Mouse (Mus musculus): ENCODE data around the gene Tbck. TPM values are rescaled to one million over a fixed set of nuclear protein-coding genes. Genes with fewer than 3 reads are reported as not detected.

The Tbck gene
- polyA plus RNA-seq, 1 experiment: not detected

DNA sequence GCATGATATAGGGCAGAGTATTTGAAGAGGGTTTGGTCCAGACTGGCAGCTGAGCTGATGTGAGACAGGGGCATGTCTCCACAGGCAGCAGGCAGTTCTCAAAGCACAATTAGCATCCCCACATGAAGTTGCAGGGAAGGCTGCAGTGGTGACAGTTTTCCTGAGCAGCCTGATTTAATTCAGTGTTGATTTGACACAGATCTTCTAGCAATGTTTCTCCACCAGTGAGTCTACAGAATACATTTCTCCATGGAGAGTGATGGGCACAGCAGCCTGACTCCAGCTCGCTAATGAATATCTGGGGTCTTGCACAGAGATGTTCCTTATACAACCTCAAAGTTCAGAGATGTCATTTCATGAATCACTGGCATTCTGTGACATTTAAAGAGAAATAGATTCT is 99.1 kb downstream of the Tbck start:
- TF ChIP-seq POLR2A (IDR thresholded peaks at IDR 0.05; ENCODE audit: insufficient read depth, low read depth, low read length): no peak
- no peak for TF ChIP-seq CTCF (IDR thresholded peaks at IDR 0.05; ENCODE audit: insufficient read depth, low read depth, low read length)
- 74% methylated on average over 1 of the region's 1 CpGs for WGBS
- Histone ChIP-seq H3K4me1 (ENCODE audit: control insufficient read depth, insufficient read depth, low read length) (no peaks in the 10 kb centered on the region), H3K4me3 (ENCODE audit: insufficient read depth, low read depth, low read length) (no peak overlapping the region), H3K27ac (ENCODE audit: insufficient read depth, low read depth, low read length) (no peak overlapping the region)

DNA sequence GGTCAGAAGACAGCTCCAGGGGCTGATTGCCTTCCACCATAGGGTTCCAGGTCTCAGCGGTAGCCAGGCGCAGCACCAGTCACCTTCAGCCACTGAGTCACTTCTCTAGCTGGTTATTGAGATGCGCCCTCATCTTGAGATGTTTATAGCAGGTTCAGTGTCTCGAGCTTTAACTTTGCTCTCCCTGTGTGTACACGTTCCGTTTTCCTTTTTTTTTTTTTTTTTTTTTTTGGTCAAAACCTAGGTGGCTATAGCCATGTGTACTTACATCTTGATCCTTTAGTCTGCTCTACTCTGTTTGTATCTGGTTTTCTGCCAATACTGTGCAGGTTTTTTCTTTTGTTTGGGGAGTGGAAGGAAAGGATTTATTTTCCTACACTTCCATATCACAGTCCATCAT is 100.8 kb downstream of the Tbck start:
- TF ChIP-seq POLR2A (IDR thresholded peaks at IDR 0.05; ENCODE audit: insufficient read depth, low read depth, low read length) (no peak), CTCF (IDR thresholded peaks at IDR 0.05; ENCODE audit: insufficient read depth, low read depth, low read length) (no peak)
- H3K4me3 ChIP-seq (ENCODE audit: insufficient read depth, low read depth, low read length): no peak overlapping the region
- 92% methylated on average over 6 of the region's 6 CpGs for WGBS
- no peaks in the 10 kb centered on the region for H3K4me1 ChIP-seq (ENCODE audit: control insufficient read depth, insufficient read depth, low read length)
- H3K27ac ChIP-seq (ENCODE audit: insufficient read depth, low read depth, low read length): no peak overlapping the region

DNA sequence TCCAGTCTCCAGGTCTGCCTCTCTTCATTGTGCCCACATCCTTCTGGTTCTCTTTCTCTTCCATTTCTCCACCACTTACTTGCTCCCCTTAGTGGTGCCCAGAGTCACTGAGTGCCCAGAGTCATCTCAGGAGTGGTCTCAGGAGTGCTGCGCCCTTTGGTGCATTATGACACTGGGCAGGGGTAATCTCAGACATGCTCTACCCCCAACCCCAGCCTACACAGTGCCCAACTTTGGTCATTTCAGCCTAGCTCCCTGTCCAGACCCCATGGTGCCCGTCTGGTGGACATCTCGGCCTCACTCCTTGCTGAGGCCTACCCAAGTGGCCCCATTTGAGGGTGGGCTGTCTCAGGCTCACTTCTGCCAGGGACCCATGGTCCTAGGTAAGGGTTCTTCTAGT is 102.7 kb downstream of the Tbck start:
- TF ChIP-seq CTCF (IDR thresholded peaks at IDR 0.05; ENCODE audit: insufficient read depth, low read depth, low read length) (no peak), POLR2A (IDR thresholded peaks at IDR 0.05; ENCODE audit: insufficient read depth, low read depth, low read length) (no peak)
- H3K4me3 ChIP-seq (ENCODE audit: insufficient read depth, low read depth, low read length): no peak overlapping the region
- 96% methylated on average over 3 of the region's 3 CpGs for WGBS
- no peak overlapping the region for H3K27ac ChIP-seq (ENCODE audit: insufficient read depth, low read depth, low read length)
- H3K4me1 ChIP-seq (ENCODE audit: control insufficient read depth, insufficient read depth, low read length): no peaks in the 10 kb centered on the region

DNA sequence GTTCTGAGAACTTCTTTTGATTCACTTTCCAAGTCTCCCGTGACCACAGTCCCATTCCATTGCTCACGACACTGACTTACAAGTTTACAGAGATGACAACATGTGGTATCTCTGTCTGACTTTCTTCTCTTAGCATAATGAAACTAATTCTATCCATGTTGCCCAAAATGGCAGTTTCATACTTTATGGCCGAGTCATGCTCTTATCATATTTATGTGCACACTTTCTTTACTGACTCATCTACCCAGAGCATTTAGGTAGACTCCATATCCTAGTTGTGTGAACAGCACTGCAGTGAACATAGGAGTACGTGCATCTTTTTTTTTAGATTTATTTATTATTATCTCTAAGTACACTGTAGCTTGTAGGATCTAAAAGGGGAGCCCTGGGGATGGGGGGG is 103.8 kb downstream of the Tbck start:
- Histone ChIP-seq H3K4me3 (ENCODE audit: insufficient read depth, low read depth, low read length) (no peak overlapping the region), H3K4me1 (ENCODE audit: control insufficient read depth, insufficient read depth, low read length) (no peaks in the 10 kb centered on the region), H3K27ac (ENCODE audit: insufficient read depth, low read depth, low read length) (no peak overlapping the region)
- TF ChIP-seq CTCF (IDR thresholded peaks at IDR 0.05; ENCODE audit: insufficient read depth, low read depth, low read length) (no peak), POLR2A (IDR thresholded peaks at IDR 0.05; ENCODE audit: insufficient read depth, low read depth, low read length) (no peak)
- 98% methylated on average over 4 of the region's 4 CpGs for WGBS

DNA sequence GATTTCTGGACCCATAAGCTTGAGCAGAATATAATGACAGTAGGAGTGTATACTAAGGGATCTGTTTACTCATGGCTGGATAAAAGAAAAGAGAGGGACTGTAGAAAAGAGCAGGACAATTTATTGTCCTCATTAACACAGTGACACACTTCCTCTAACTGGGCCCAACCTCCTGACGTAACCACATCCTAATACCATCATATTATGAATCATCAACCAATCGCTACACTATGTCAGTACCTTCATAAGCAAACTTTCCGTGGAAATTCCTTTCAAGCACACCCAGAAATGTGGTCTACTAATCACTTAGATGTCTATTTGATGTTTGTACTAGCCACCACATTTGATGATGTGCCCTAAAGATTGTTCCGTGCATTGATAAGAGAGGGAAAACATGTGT is 107.2 kb downstream of the Tbck start:
- TF ChIP-seq CTCF (IDR thresholded peaks at IDR 0.05; ENCODE audit: insufficient read depth, low read depth, low read length) (no peak), POLR2A (IDR thresholded peaks at IDR 0.05; ENCODE audit: insufficient read depth, low read depth, low read length) (no peak)
- 96% methylated on average over 4 of the region's 4 CpGs for WGBS
- Histone ChIP-seq H3K4me1 (ENCODE audit: control insufficient read depth, insufficient read depth, low read length) (no peaks in the 10 kb centered on the region), H3K27ac (ENCODE audit: insufficient read depth, low read depth, low read length) (no peak overlapping the region), H3K4me3 (ENCODE audit: insufficient read depth, low read depth, low read length) (no peak overlapping the region)

DNA sequence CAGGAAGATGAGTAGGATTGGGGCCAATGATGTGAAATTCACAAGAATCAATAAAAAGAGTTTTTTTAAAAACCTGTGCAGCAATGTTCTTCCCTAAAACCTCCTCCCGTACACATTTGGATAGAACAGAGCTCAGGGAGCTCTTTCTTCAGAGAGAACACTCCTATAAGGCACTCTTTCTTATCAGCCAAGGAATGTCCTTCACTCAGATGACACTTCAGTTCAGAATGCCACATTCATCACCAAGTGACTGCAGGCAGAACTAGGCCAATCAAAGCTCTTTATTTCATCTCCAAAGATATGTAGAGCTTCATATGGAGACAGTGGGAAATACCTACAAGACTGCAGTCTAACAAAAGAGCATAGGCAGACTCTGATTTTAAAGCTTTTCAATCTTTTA is 116.3 kb downstream of the Tbck start:
- H3K4me3 ChIP-seq (ENCODE audit: insufficient read depth, low read depth, low read length): no peak overlapping the region
- WGBS: 74% methylated on average over 1 of the region's 1 CpGs
- H3K27ac ChIP-seq (ENCODE audit: insufficient read depth, low read depth, low read length): no peak overlapping the region
- TF ChIP-seq CTCF (IDR thresholded peaks at IDR 0.05; ENCODE audit: insufficient read depth, low read depth, low read length) (no peak), POLR2A (IDR thresholded peaks at IDR 0.05; ENCODE audit: insufficient read depth, low read depth, low read length) (no peak)
- no peaks in the 10 kb centered on the region for H3K4me1 ChIP-seq (ENCODE audit: control insufficient read depth, insufficient read depth, low read length)

DNA sequence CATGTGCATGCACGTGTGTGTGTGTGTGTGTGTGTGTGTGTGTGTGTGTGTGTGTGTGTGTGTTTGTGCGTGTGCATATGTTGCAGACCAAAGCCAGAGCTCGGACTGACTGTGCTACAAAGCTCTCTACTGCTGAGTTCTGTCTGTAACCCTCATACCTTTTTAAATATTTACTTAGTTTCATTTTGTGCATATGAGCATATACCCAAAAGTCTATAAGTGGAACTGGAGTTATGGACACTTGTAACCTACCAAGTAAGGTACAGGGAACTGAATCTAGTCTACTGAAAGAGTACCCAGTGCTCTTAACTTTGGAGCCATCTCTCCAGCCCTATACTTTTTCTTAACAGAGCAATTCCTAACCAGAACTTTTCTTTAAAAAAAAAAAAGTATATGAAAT is 118.0 kb downstream of the Tbck start:
- Histone ChIP-seq H3K4me3 (ENCODE audit: insufficient read depth, low read depth, low read length) (no peak overlapping the region), H3K4me1 (ENCODE audit: control insufficient read depth, insufficient read depth, low read length) (no peaks in the 10 kb centered on the region), H3K27ac (ENCODE audit: insufficient read depth, low read depth, low read length) (no peak overlapping the region)
- TF ChIP-seq POLR2A (IDR thresholded peaks at IDR 0.05; ENCODE audit: insufficient read depth, low read depth, low read length): no peak
- 86% methylated on average over 3 of the region's 3 CpGs for WGBS

DNA sequence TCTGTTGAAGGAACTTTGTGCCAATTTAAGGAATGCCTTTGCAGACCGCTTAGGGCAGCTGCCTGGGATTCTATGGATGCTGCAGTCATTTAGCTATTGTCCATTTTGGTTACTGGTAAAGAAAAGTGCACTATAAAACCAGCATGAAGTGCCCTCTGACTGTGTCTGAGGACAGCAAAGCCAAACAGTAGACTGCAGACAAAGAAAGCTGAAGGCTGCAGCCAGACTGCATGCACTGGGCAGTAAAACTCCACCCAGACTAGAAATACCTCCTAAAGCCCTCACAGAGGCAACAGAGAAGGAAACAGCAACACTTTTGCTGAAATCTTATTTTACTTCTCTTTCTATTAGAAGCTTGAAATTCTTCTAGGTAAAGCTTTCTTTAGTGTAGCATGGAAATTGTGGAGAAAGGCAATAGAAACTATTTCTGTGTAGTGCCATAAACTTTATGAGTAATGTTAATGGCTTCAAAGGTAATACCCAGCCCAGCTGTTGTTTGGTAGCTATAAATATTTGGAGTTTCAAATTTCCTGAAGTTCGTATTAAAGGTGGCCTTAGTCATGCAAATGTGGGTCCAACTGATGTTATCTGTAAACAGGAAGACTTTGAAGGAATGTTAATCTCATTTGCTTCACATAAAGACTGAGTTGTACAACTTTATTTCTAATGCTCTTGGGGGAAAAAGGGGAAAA is 124.1 kb downstream of the Tbck start:
- Histone ChIP-seq H3K4me3 (ENCODE audit: insufficient read depth, low read depth, low read length) (no peak overlapping the region), H3K27ac (ENCODE audit: insufficient read depth, low read depth, low read length) (no peak overlapping the region), H3K4me1 (ENCODE audit: control insufficient read depth, insufficient read depth, low read length) (no peaks in the 10 kb centered on the region)
- WGBS: 85% methylated on average over 2 of the region's 2 CpGs
- TF ChIP-seq CTCF (IDR thresholded peaks at IDR 0.05; ENCODE audit: insufficient read depth, low read depth, low read length): no peak
- no peak for TF ChIP-seq POLR2A (IDR thresholded peaks at IDR 0.05; ENCODE audit: insufficient read depth, low read depth, low read length)

DNA sequence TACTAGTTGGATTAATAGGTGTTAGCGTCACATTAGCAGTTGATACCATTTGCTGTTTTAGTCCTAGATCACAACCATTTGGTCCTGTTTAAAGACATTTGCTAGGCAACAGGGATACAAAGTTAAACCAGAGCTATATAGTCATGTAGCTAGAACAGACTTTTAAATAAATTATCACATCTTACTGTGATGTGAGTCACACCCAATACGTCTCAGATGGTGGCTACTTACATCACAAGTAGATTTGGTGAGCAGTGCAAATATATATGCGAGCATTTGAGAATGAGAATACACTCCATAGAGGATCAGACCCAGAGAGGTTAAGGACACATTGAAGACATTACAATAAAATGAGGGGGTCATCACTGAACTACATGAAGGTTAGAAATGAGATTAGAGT is 125.0 kb downstream of the Tbck start:
- 92% methylated on average over 3 of the region's 3 CpGs for WGBS
- TF ChIP-seq CTCF (IDR thresholded peaks at IDR 0.05; ENCODE audit: insufficient read depth, low read depth, low read length) (no peak), POLR2A (IDR thresholded peaks at IDR 0.05; ENCODE audit: insufficient read depth, low read depth, low read length) (no peak)
- Histone ChIP-seq H3K27ac (ENCODE audit: insufficient read depth, low read depth, low read length) (no peak overlapping the region), H3K4me3 (ENCODE audit: insufficient read depth, low read depth, low read length) (no peak overlapping the region), H3K4me1 (ENCODE audit: control insufficient read depth, insufficient read depth, low read length) (no peaks in the 10 kb centered on the region)

DNA sequence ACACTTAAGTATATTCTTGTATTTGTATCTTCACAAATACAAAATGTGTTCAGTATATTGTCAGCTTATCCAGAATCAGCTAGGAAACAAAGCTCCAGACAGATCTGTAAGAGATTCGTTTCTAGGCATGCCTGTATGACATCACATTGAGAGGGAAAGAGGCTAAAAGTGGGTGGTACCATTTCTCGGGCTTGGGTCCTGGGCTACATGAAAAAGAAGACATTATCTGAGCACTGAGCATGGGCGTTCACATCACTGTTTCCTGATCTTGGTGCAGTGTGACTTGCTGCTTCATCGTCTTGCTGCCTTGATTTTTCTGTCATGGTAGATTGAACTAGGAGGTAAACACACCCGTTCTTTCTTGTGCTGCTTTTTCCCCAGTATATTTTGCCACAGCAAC is 127.8 kb downstream of the Tbck start:
- Histone ChIP-seq H3K4me3 (ENCODE audit: insufficient read depth, low read depth, low read length) (no peak overlapping the region), H3K4me1 (ENCODE audit: control insufficient read depth, insufficient read depth, low read length) (no peaks in the 10 kb centered on the region), H3K27ac (ENCODE audit: insufficient read depth, low read depth, low read length) (no peak overlapping the region)
- 66% methylated on average over 5 of the region's 5 CpGs for WGBS
- TF ChIP-seq POLR2A (IDR thresholded peaks at IDR 0.05; ENCODE audit: insufficient read depth, low read depth, low read length) (no peak), CTCF (IDR thresholded peaks at IDR 0.05; ENCODE audit: insufficient read depth, low read depth, low read length) (no peak)

Measured in olfactory bulb, adult 2 months (tissue).